Mouse (Mus musculus) left cerebral cortex, adult 18-20 months (tissue): ENCODE results near the gene Trp53i13. TPM values are rescaled to one million over a fixed set of nuclear protein-coding genes. Genes with fewer than 3 reads are reported as not detected.

Experiments used
- DNase-seq, 2 experiments: peaks; one replicate each; pipeline ENCODE4 v3.0.0; 2021 to 2022; ENCODE audit warnings: low spot score in 2 of 2, mixed read lengths in 1 of 2
- total RNA-seq, 2 experiments: library from RNA; stranded (reverse); gene quantifications; 2 replicates each; pipeline ENCODE4 v1.2.3; 2021

Trp53i13 gene
- total RNA-seq, 2 experiments from 2014 or later, result 4.1 to 4.5 TPM

GRCm38 (mm10) chr11:77508068-77509021 lies 7.4 kb downstream of the Trp53i13 start:
- peak; percentile 82 to 89 for DNase-seq

DNA sequence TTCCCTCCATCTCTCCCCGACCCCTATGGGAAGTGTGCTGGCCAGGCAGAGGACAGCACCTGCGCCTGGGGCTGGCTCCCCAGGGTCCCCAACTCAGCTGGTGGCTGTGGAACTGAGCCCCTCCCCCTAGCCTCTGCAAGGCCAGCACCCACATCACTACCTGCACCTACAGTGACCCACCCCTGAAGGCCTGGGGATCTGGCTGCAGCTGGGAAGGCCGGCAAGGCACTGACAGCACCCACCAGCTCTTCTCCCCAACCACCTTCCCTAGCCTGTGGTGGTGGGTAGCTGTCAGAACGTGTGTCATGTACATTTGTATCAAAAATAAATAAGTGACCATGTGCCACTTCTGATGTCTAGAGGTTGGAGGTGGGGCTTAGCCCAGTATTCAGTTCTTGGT lies 8.4 kb downstream of the Trp53i13 start:
- DNase-seq, result no peak

DNA sequence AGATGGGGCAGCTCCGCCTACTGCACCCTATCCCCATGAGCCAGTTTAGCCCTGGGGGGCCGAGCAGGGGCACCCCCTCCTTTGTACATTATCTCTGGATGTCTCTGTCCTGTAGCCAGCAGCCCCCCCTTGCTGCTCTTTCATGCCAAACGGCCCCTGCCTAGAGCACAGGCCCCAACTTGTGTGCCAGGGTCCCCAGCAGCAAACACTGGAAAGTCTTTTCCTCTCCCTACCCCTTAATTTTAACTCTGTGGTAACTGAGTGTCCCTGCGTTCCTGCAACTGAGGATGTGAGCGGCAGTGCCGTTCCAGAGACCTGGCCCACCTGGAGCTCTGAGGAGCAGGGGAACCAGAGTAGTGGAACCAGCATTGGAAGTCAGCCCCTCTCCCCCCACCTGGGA lies 8.8 kb downstream of the Trp53i13 start:
- DNase-seq, result no peak

DNA sequence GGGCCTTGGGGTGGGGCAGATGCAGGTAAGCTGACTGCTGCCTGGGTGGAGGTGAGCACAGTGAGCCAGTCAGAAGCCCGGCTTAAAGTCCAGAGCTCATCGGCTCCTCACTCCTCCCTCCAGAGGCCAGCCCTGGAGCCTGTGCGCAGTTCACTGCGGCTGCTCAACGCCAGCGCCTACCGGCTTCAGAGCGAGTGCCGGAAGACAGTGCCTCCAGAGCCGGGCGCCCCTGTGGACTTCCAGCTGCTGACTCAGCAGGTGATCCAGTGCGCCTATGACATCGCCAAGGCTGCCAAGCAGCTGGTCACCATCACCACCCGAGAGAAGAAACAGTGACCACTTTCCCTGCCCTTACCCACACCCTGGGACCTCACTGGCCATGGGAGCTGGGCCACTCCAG lies 9.5 kb downstream of the Trp53i13 start:
- no peak for DNase-seq

- DNase-seq, result no peak
These were observed 10.3 kb downstream of the Trp53i13 start for GRCm38 (mm10) chr11:77505291-77505980.

DNA sequence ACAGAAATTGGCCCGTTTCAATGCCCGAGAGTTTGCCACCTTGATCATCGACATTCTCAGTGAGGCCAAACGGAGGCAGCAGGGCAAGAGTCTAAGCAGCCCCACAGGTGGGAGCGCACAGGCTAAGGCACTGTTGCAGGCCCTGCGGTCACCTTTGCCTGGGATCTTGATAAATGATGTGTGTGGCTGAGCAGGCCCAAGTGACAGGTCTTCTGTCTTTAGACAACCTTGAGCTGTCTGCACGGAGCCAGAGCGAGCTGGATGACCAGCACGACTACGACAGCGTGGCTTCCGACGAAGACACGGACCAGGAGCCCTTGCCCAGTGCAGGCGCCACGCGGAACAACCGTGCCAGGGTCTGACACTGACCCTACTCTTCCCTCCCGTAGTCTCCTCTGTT lies 11.4 kb downstream of the Trp53i13 start:
- DNase-seq, result no peak

DNA sequence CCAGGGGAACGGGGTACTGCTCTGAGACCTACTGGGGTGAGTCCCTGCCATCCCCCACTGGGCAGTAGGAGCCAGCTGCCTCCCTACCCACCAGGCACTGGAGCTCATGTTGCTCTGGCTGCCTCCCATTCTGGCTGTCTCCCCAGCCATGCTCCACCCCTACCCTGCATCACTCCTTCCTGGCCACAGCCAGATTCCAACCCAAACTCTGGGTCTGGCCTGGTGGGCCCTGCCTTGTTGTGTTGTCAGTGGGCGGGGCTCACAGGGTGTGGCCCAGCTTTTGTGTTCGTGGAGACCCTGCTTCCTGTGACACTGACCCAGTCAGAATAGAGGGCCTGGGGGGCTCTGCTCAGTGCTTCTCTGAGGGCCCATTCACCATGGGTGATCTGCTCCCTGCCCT lies 12.3 kb downstream of the Trp53i13 start:
- DNase-seq, result no peak

- DNase-seq, result no peak
These were observed 13.3 kb downstream of the Trp53i13 start for GRCm38 (mm10) chr11:77502481-77502880.

GRCm38 (mm10) chr11:77501971-77502370 lies 13.8 kb downstream of the Trp53i13 start:
- no peak for DNase-seq

GRCm38 (mm10) chr11:77501392-77501791 lies 14.4 kb downstream of the Trp53i13 start:
- peak; percentile 78 to 86 for DNase-seq

- DNase-seq, result no peak
These were observed 15.1 kb downstream of the Trp53i13 start for GRCm38 (mm10) chr11:77500361-77501325.

DNA sequence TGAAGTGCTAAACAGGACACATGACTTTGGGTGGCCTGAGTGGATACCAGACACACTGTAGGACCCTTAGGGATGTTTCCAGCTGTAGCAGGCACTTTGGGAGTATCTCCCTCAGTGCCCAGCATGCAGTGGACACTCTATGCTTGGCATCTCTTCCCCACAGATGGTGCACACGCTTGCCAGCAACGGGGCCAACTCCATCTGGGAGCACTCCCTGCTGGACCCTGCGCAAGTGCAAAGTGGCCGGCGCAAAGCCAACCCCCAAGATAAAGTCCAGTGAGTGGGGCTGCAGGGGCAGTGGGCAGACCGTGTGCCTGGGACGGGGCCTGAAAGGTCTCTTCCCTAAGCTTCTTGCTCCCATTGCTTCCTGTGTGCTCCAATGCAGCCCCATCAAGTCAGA lies 16.4 kb downstream of the Trp53i13 start:
- no peak for DNase-seq

DNA sequence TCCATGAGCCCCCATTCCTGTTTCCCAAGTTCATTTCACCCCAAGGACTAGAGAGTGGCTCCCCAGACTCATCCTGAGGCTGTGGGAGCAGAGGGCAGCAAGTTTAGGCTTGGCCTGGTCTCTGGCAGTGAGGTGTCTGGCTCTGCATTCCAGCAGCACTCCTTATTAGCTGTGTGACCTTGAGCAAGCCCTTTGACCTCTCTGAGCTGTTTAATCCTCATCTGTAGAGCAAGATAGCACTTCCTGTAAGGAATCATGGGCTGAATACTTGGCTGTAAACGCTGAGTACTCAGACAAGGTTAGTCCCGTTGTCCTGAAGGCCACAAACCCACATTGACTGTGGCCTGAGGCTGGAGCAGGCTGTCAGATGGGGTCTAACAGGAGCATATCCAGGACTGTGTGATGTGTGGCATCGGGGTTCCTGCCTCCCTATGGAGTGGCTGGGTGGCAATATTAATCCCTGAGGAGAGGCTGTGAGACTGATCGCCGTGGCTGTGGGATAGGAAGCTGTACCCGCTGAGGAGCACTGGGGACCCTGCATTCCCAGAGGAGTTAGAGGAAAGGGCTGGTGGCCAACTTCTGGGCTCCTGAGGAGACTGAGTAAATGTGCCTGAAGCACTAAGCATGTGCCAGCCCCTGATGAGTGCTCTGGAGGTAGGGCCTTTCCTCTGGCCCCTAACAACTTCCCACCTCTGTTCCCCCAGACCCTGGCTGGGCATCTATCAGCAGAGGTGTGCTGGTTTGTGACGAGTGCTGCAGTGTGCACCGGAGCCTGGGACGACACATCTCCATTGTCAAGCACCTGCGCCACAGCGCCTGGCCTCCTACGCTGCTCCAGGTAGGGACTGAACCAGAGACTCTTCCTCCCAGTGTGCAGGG lies 17.3 kb downstream of the Trp53i13 start:
- no peak for DNase-seq

GRCm38 (mm10) chr11:77497851-77498250 lies 17.9 kb downstream of the Trp53i13 start:
- DNase-seq, result no peak

- no peak for DNase-seq
These were observed 18.4 kb downstream of the Trp53i13 start for GRCm38 (mm10) chr11:77497341-77497756.

GRCm38 (mm10) chr11:77495507-77495906 lies 20.3 kb downstream of the Trp53i13 start:
- no peak for DNase-seq

DNA sequence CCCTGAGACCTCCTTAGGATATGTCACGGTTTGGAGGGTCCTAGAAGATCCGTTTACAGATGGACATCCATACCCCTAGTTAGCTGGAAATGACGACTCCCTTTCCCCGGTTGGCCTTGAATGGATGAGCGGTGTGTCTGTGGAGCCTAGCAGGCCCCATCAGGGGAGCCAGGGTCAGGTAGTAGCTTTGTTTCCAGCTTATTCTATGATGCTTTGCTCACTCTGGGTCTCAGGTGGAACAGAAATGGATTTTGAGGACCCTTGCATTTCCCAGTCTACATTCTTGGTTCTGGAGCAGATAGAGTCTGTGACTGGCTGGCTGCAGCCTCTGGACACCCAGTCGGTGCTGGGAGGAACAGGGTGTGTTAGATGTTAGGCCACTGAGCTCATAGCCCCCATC lies 21.0 kb downstream of the Trp53i13 start:
- no peak for DNase-seq

DNA sequence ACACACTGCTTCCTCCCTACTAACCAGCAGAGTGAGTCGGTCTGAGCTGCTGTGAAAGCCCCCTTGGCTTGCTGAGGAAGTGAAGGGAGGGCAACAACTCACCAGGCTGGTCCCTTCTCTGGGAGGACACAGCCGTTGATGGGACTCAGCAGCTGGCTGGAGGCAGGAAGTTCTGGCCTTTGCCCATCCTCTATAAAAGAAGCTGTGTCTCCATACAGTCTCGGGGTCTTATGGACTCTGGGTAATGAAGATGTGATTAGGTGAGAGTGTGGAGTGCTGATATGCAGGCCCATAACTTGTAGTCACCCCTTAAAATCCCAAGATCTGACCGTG lies 21.5 kb downstream of the Trp53i13 start:
- DNase-seq, result no peak

- peak; percentile 67 to 75 for DNase-seq
These were observed 22.1 kb downstream of the Trp53i13 start, which contains the start of gene Git1 for GRCm38 (mm10) chr11:77493512-77494343. Gene Git1, plus strand, starts transcription at chr11:77493562.
